Mouse (Mus musculus) thymus, adult 2 months (tissue): ENCODE measurements around the gene Tiam2. TPM values are rescaled to one million over a fixed set of nuclear protein-coding genes. Genes with fewer than 3 reads are reported as not detected.
"Not testable (repeated sequence)": the region's sequence is repeated elsewhere in the genome, so short reads cannot be mapped to it uniquely, and the experiment has no call there.

Experiments used
- DNase-seq: peaks from one replicate; pipeline ENCODE4 v3.0.0; 2021
- H3K27ac ChIP-seq: fragments of 200-500 bp; 2 replicates; pipeline ENCODE4 v1.5.1; 2012; ENCODE audit warnings: low read length, control low read depth; ENCODE audit not compliant: control insufficient read depth, insufficient read depth
- H3K27me3 ChIP-seq: fragments of 200-500 bp; 2 replicates; pipeline ENCODE4 v1.6.1; 2012; ENCODE audit warnings: mild to moderate bottlenecking, low read length, moderate library complexity, mixed read lengths; ENCODE audit not compliant: control insufficient read depth, insufficient read depth
- H3K36me3 ChIP-seq: fragments of 200-500 bp; 2 replicates; pipeline ENCODE4 v1.6.1; 2012; ENCODE audit warnings: mild to moderate bottlenecking, low read length, moderate library complexity; ENCODE audit not compliant: control insufficient read depth, insufficient read depth
- H3K4me1 ChIP-seq: fragments of 200-500 bp; replicated peaks from 2 replicates; pipeline ENCODE4 v1.6.1; 2012; ENCODE audit warnings: low read length; ENCODE audit not compliant: control insufficient read depth, insufficient read depth
- H3K4me3 ChIP-seq: fragments of 200-500 bp; 2 replicates; pipeline ENCODE4 v1.5.1; 2012; ENCODE audit warnings: mild to moderate bottlenecking, low read length, control low read depth, moderate library complexity; ENCODE audit not compliant: control insufficient read depth, insufficient read depth
- CTCF ChIP-seq: fragments of 200-500 bp; IDR thresholded peaks from 2 replicates; pipeline ENCODE4 v1.5.1; 2012; ENCODE audit warnings: mild to moderate bottlenecking, control low read depth, low read length, moderate library complexity, borderline replicate concordance; ENCODE audit not compliant: control insufficient read depth, poor library complexity, insufficient read depth; ENCODE audit errors: extremely low read depth
- POLR2A ChIP-seq: fragments of 200-500 bp; IDR thresholded peaks from 2 replicates; pipeline ENCODE4 v1.6.1; 2012; ENCODE audit warnings: mild to moderate bottlenecking, low read length, control low read depth, moderate library complexity; ENCODE audit not compliant: control insufficient read depth, poor library complexity, insufficient read depth; ENCODE audit errors: extremely low read depth
- WGBS: fragments of 180-500 bp; shearing (Covaris S2); methylation state at CpG from one replicate; pipeline ENCODE4 v1.1.7; 2018; 5-methylcytosine and 5-hydroxymethylcytosine counted together
- polyA plus RNA-seq: library from polyadenylated mRNA; depleted of rRNA; stranded (reverse); fragments of >200 nt; gene quantifications from 2 replicates; pipeline ENCODE4 v1.2.3, GENCODE M21; 2012

The Tiam2 gene
- polyA plus RNA-seq, 1 experiment = 0.36 TPM

GRCm38 (mm10) chr17:3349331-3349730, 23.0 kb downstream of the Tiam2 start:
- Histone ChIP-seq H3K4me1 (no peaks in the 10 kb centered on the region), H3K4me3 (no peak overlapping the region), H3K36me3 (no peaks in the 10 kb centered on the region), H3K27me3 (no peaks in the 10 kb centered on the region), H3K27ac (no peak overlapping the region)
- 89% methylated on average over 5 of the region's 5 CpGs for WGBS
- no peak for DNase-seq
- TF ChIP-seq CTCF (no peak), POLR2A (no peak)

- H3K4me1 ChIP-seq = no peaks in the 10 kb centered on the region
- DNase-seq = no peak
- no peaks in the 10 kb centered on the region for H3K27me3 ChIP-seq
- TF ChIP-seq POLR2A (no peak), CTCF (no peak)
- H3K36me3 ChIP-seq = no peaks in the 10 kb centered on the region
- H3K27ac ChIP-seq = no peak overlapping the region
- H3K4me3 ChIP-seq = no peak overlapping the region
- WGBS = 89% methylated on average over 12 of the region's 12 CpGs
Observed at GRCm38 (mm10) chr17:3349939-3350338, 23.6 kb downstream of the Tiam2 start.

GRCm38 (mm10) chr17:3350405-3350804, 24.0 kb downstream of the Tiam2 start:
- Histone ChIP-seq H3K4me1 (no peaks in the 10 kb centered on the region), H3K27ac (no peak overlapping the region), H3K36me3 (no peaks in the 10 kb centered on the region), H3K27me3 (no peaks in the 10 kb centered on the region), H3K4me3 (no peak overlapping the region)
- 95% methylated on average over 4 of the region's 4 CpGs for WGBS
- no peak for TF ChIP-seq POLR2A
- no peak for TF ChIP-seq CTCF
- no peak for DNase-seq

- no peak overlapping the region for H3K27ac ChIP-seq
- 88% methylated on average over 4 of the region's 4 CpGs for WGBS
- H3K36me3 ChIP-seq = no peaks in the 10 kb centered on the region
- no peaks in the 10 kb centered on the region for H3K27me3 ChIP-seq
- no peak overlapping the region for H3K4me3 ChIP-seq
- DNase-seq = no peak
- no peak for TF ChIP-seq CTCF
- no peak for TF ChIP-seq POLR2A
- H3K4me1 ChIP-seq = no peaks in the 10 kb centered on the region
Observed at GRCm38 (mm10) chr17:3351668-3352067, 25.3 kb downstream of the Tiam2 start.

GRCm38 (mm10) chr17:3353141-3353540, 26.8 kb downstream of the Tiam2 start:
- WGBS = over 99% methylated on average over 10 of the region's 10 CpGs
- not testable (repeated sequence) for H3K27me3 ChIP-seq, H3K4me3 ChIP-seq, H3K4me1 ChIP-seq, DNase-seq, H3K36me3 ChIP-seq, H3K27ac ChIP-seq

GRCm38 (mm10) chr17:3354856-3355255, 28.5 kb downstream of the Tiam2 start:
- Histone ChIP-seq H3K4me3 (no peak overlapping the region), H3K27ac (no peak overlapping the region), H3K36me3 (no peaks in the 10 kb centered on the region), H3K4me1 (no peaks in the 10 kb centered on the region), H3K27me3 (no peaks in the 10 kb centered on the region)
- no peak for TF ChIP-seq CTCF
- no peak for TF ChIP-seq POLR2A
- WGBS = 98% methylated on average over 3 of the region's 3 CpGs
- no peak for DNase-seq

GRCm38 (mm10) chr17:3356633-3357365, 30.4 kb downstream of the Tiam2 start:
- TF ChIP-seq CTCF (no peak), POLR2A (no peak)
- 90% methylated on average over 8 of the region's 8 CpGs for WGBS
- DNase-seq = no peak
- Histone ChIP-seq H3K36me3 (no peaks in the 10 kb centered on the region), H3K27me3 (no peaks in the 10 kb centered on the region), H3K4me3 (no peak overlapping the region), H3K27ac (no peak overlapping the region), H3K4me1 (no peaks in the 10 kb centered on the region)
